Mouse (Mus musculus) C2C12 (cell line): ENCODE measurements around the gene Lmo7. TPM values are rescaled to one million over a fixed set of nuclear protein-coding genes. Genes with fewer than 3 reads are reported as not detected.

Experiments used
- H3K27me3 ChIP-seq: one replicate; pipeline ENCODE4 v1.6.1; 2011; ENCODE audit not compliant: control insufficient read depth, insufficient read depth, insufficient read length
- H3K36me3 ChIP-seq: one replicate; pipeline ENCODE4 v1.6.1; 2011; ENCODE audit not compliant: control insufficient read depth, insufficient read depth
- H3K4me3 ChIP-seq: one replicate; pipeline ENCODE4 v1.5.1; 2011; ENCODE audit warnings: mild to moderate bottlenecking, control low read depth; ENCODE audit not compliant: poor library complexity, insufficient read depth, severe bottlenecking
- H3K79me2 ChIP-seq: one replicate; pipeline ENCODE4 v1.6.1; 2011; ENCODE audit not compliant: control insufficient read depth, insufficient read depth
- H3K79me3 ChIP-seq: one replicate; pipeline ENCODE4 v1.6.1; 2011; ENCODE audit warnings: low read depth, control low read depth
- H3ac ChIP-seq: one replicate; pipeline ENCODE3; 2011; ENCODE audit warnings: low read depth; ENCODE audit not compliant: control insufficient read depth, insufficient read length
- CEBPB ChIP-seq: IDR thresholded peaks from one replicate; pipeline ENCODE4 v1.6.1; 2011; ENCODE audit warnings: low read depth, mild to moderate bottlenecking, control low read depth, moderate library complexity
- CTCF ChIP-seq: IDR thresholded peaks from one replicate; pipeline ENCODE4 v1.5.1; 2011; ENCODE audit not compliant: control insufficient read depth, insufficient read depth, insufficient read length
- FOSL1 ChIP-seq: IDR thresholded peaks from one replicate; pipeline ENCODE4 v1.8.0; 2011; ENCODE audit warnings: mild to moderate bottlenecking, low read length; ENCODE audit not compliant: poor library complexity, insufficient read depth, severe bottlenecking
- MAX ChIP-seq: IDR thresholded peaks from one replicate; pipeline ENCODE4 v1.6.1; 2011; ENCODE audit warnings: mild to moderate bottlenecking, control low read depth
- MYOD1 ChIP-seq: IDR thresholded peaks from one replicate; pipeline ENCODE4 v1.6.1; 2011; ENCODE audit warnings: low read depth; ENCODE audit not compliant: control insufficient read depth, insufficient read length
- MYOG ChIP-seq: IDR thresholded peaks from one replicate; pipeline ENCODE4 v1.6.1; 2011; ENCODE audit not compliant: control insufficient read depth, insufficient read length; ENCODE audit errors: extremely low read depth
- USF1 ChIP-seq: IDR thresholded peaks from one replicate; pipeline ENCODE4 v1.6.1; 2011; ENCODE audit warnings: low read depth, mild to moderate bottlenecking, control low read depth, moderate library complexity
- polyA plus RNA-seq: library from polyadenylated mRNA; unstranded; fragments of >200 nt; fragmentation: generic; extraction: Trizol; gene quantifications from one replicate; pipeline ENCODE4 v1.2.1, GENCODE M21; 2012; ENCODE audit warnings: missing spikeins

The Lmo7 gene
- polyA plus RNA-seq, 1 experiment = 18.8 TPM

- Histone ChIP-seq H3K4me3 (no peak overlapping the region), H3K79me3 (no peaks in the 10 kb centered on the region), H3K27me3 (no peaks in the 10 kb centered on the region), H3K79me2 (no peaks in the 10 kb centered on the region), H3K36me3 (no peaks in the 10 kb centered on the region), H3ac (no peak overlapping the region)
- TF ChIP-seq CEBPB = no peak
- no peak for TF ChIP-seq FOSL1
- no peak for TF ChIP-seq MAX
- TF ChIP-seq MYOG = no peak
- no peak for TF ChIP-seq USF1
- TF ChIP-seq MYOD1 = no peak
- TF ChIP-seq CTCF = no peak
Measured at GRCm38 (mm10) chr14:101973171-101973570, 243.4 kb downstream of the Lmo7 start.

GRCm38 (mm10) chr14:101976021-101976685 is 246.4 kb downstream of the Lmo7 start:
- H3K79me2 ChIP-seq = no peaks in the 10 kb centered on the region
- no peak overlapping the region for H3ac ChIP-seq
- no peaks in the 10 kb centered on the region for H3K79me3 ChIP-seq
- H3K36me3 ChIP-seq = no peaks in the 10 kb centered on the region
- no peak overlapping the region for H3K4me3 ChIP-seq
- H3K27me3 ChIP-seq = no peaks in the 10 kb centered on the region
- TF ChIP-seq MYOD1 = no peak
- TF ChIP-seq FOSL1 = no peak
- no peak for TF ChIP-seq USF1
- no peak for TF ChIP-seq MAX
- no peak for TF ChIP-seq MYOG
- no peak for TF ChIP-seq CTCF
- no peak for TF ChIP-seq CEBPB

Other genes with a start within 250 kb of the Lmo7 start
- gene Tbc1d4, start 120.8 kb upstream of the Lmo7 start, polyA plus RNA-seq = 1.9 TPM
- 38.7 TPM for gene Commd6, start 89.3 kb upstream of the Lmo7 start, polyA plus RNA-seq
- gene Uchl3, start 76.0 kb upstream of the Lmo7 start, polyA plus RNA-seq = 38.9 TPM
- 0.15 TPM for gene Gm9922, start 143 bp upstream of the Lmo7 start, polyA plus RNA-seq